Mouse (Mus musculus): Measurements from ENCODE around the gene Gch1. TPM values are rescaled to one million over a fixed set of nuclear protein-coding genes. Genes with fewer than 3 reads are reported as not detected.

Gch1 gene
- polyA plus RNA-seq, 1 experiment: 4.1 TPM

- no peaks in the 10 kb centered on the region for H3K36me3 ChIP-seq (ENCODE audit: control insufficient read depth, insufficient read depth, low read length, poor library complexity, severe bottlenecking)
- no peak for TF ChIP-seq EP300 (IDR thresholded peaks at IDR 0.05; ENCODE audit: insufficient read depth, low read depth, low read length)
- TF ChIP-seq POLR2A (IDR thresholded peaks at IDR 0.05; ENCODE audit: insufficient read depth, low read length): no peak
- no peak for TF ChIP-seq CTCF (IDR thresholded peaks at IDR 0.05; ENCODE audit: low read depth, low read length)
- no peaks in the 10 kb centered on the region for H3K9me3 ChIP-seq (replicated peaks; ENCODE audit: control insufficient read depth, insufficient read depth, low read length, poor library complexity, severe bottlenecking)
- no peaks in the 10 kb centered on the region for H3K4me1 ChIP-seq (ENCODE audit: control insufficient read depth, insufficient read depth, low read length)
- no peak overlapping the region for H3K27ac ChIP-seq (ENCODE audit: insufficient read depth, low read length)
- H3K4me3 ChIP-seq (ENCODE audit: low read depth, low read length): no peak overlapping the region
- H3K27me3 ChIP-seq (ENCODE audit: control insufficient read depth, insufficient read depth, low read length, poor library complexity, severe bottlenecking): no peaks in the 10 kb centered on the region
- no peak overlapping the region for H3K9ac ChIP-seq (ENCODE audit: low read depth, poor library complexity, severe bottlenecking)
Observed at GRCm38 (mm10) chr14:47165117-47165516, 24.1 kb downstream of the Gch1 start.

GRCm38 (mm10) chr14:47161921-47162427 is 27.2 kb downstream of the Gch1 start:
- no peak overlapping the region for H3K27ac ChIP-seq (ENCODE audit: insufficient read depth, low read length)
- no peaks in the 10 kb centered on the region for H3K36me3 ChIP-seq (ENCODE audit: control insufficient read depth, insufficient read depth, low read length, poor library complexity, severe bottlenecking)
- no peak overlapping the region for H3K4me3 ChIP-seq (ENCODE audit: low read depth, low read length)
- H3K9ac ChIP-seq (ENCODE audit: low read depth, poor library complexity, severe bottlenecking): no peak overlapping the region
- no peaks in the 10 kb centered on the region for H3K9me3 ChIP-seq (replicated peaks; ENCODE audit: control insufficient read depth, insufficient read depth, low read length, poor library complexity, severe bottlenecking)
- no peaks in the 10 kb centered on the region for H3K27me3 ChIP-seq (ENCODE audit: control insufficient read depth, insufficient read depth, low read length, poor library complexity, severe bottlenecking)
- no peaks in the 10 kb centered on the region for H3K4me1 ChIP-seq (ENCODE audit: control insufficient read depth, insufficient read depth, low read length)
- TF ChIP-seq EP300 (IDR thresholded peaks at IDR 0.05; ENCODE audit: insufficient read depth, low read depth, low read length): no peak
- no peak for TF ChIP-seq CTCF (IDR thresholded peaks at IDR 0.05; ENCODE audit: low read depth, low read length)
- TF ChIP-seq POLR2A (IDR thresholded peaks at IDR 0.05; ENCODE audit: insufficient read depth, low read length): no peak

GRCm38 (mm10) chr14:47160051-47160640 is 29.1 kb downstream of the Gch1 start:
- no peak overlapping the region for H3K4me3 ChIP-seq (ENCODE audit: low read depth, low read length)
- H3K36me3 ChIP-seq (ENCODE audit: control insufficient read depth, insufficient read depth, low read length, poor library complexity, severe bottlenecking): no peaks in the 10 kb centered on the region
- no peak overlapping the region for H3K27ac ChIP-seq (ENCODE audit: insufficient read depth, low read length)
- no peaks in the 10 kb centered on the region for H3K4me1 ChIP-seq (ENCODE audit: control insufficient read depth, insufficient read depth, low read length)
- no peaks in the 10 kb centered on the region for H3K27me3 ChIP-seq (ENCODE audit: control insufficient read depth, insufficient read depth, low read length, poor library complexity, severe bottlenecking)
- TF ChIP-seq POLR2A (IDR thresholded peaks at IDR 0.05; ENCODE audit: insufficient read depth, low read length) (no peak), CTCF (IDR thresholded peaks at IDR 0.05; ENCODE audit: low read depth, low read length) (no peak), EP300 (IDR thresholded peaks at IDR 0.05; ENCODE audit: insufficient read depth, low read depth, low read length) (no peak)
- no peak overlapping the region for H3K9ac ChIP-seq (ENCODE audit: low read depth, poor library complexity, severe bottlenecking)
- no peaks in the 10 kb centered on the region for H3K9me3 ChIP-seq (replicated peaks; ENCODE audit: control insufficient read depth, insufficient read depth, low read length, poor library complexity, severe bottlenecking)

GRCm38 (mm10) chr14:47154303-47154702 is 34.9 kb downstream of the Gch1 start:
- Histone ChIP-seq H3K9me3 (replicated peaks; ENCODE audit: control insufficient read depth, insufficient read depth, low read length, poor library complexity, severe bottlenecking) (no peaks in the 10 kb centered on the region), H3K36me3 (ENCODE audit: control insufficient read depth, insufficient read depth, low read length, poor library complexity, severe bottlenecking) (no peaks in the 10 kb centered on the region), H3K4me3 (ENCODE audit: low read depth, low read length) (no peak overlapping the region), H3K4me1 (ENCODE audit: control insufficient read depth, insufficient read depth, low read length) (no peaks in the 10 kb centered on the region), H3K27me3 (ENCODE audit: control insufficient read depth, insufficient read depth, low read length, poor library complexity, severe bottlenecking) (no peaks in the 10 kb centered on the region), H3K9ac (ENCODE audit: low read depth, poor library complexity, severe bottlenecking) (no peak overlapping the region), H3K27ac (ENCODE audit: insufficient read depth, low read length) (no peak overlapping the region)
- TF ChIP-seq EP300 (IDR thresholded peaks at IDR 0.05; ENCODE audit: insufficient read depth, low read depth, low read length) (no peak), POLR2A (IDR thresholded peaks at IDR 0.05; ENCODE audit: insufficient read depth, low read length) (no peak), CTCF (IDR thresholded peaks at IDR 0.05; ENCODE audit: low read depth, low read length) (no peak)

- TF ChIP-seq EP300 (IDR thresholded peaks at IDR 0.05; ENCODE audit: insufficient read depth, low read depth, low read length): no peak
- TF ChIP-seq POLR2A (IDR thresholded peaks at IDR 0.05; ENCODE audit: insufficient read depth, low read length): no peak
- no peak for TF ChIP-seq CTCF (IDR thresholded peaks at IDR 0.05; ENCODE audit: low read depth, low read length)
- Histone ChIP-seq H3K27me3 (ENCODE audit: control insufficient read depth, insufficient read depth, low read length, poor library complexity, severe bottlenecking) (no peaks in the 10 kb centered on the region), H3K4me3 (ENCODE audit: low read depth, low read length) (no peak overlapping the region), H3K9me3 (replicated peaks; ENCODE audit: control insufficient read depth, insufficient read depth, low read length, poor library complexity, severe bottlenecking) (no peaks in the 10 kb centered on the region), H3K36me3 (ENCODE audit: control insufficient read depth, insufficient read depth, low read length, poor library complexity, severe bottlenecking) (no peaks in the 10 kb centered on the region), H3K27ac (ENCODE audit: insufficient read depth, low read length) (no peak overlapping the region), H3K4me1 (ENCODE audit: control insufficient read depth, insufficient read depth, low read length) (no peaks in the 10 kb centered on the region), H3K9ac (ENCODE audit: low read depth, poor library complexity, severe bottlenecking) (no peak overlapping the region)
Observed at GRCm38 (mm10) chr14:47151306-47151705, 37.9 kb downstream of the Gch1 start.

- TF ChIP-seq EP300 (IDR thresholded peaks at IDR 0.05; ENCODE audit: insufficient read depth, low read depth, low read length) (no peak), POLR2A (IDR thresholded peaks at IDR 0.05; ENCODE audit: insufficient read depth, low read length) (no peak), CTCF (IDR thresholded peaks at IDR 0.05; ENCODE audit: low read depth, low read length) (no peak)
- Histone ChIP-seq H3K9ac (ENCODE audit: low read depth, poor library complexity, severe bottlenecking) (no peak overlapping the region), H3K27ac (ENCODE audit: insufficient read depth, low read length) (no peak overlapping the region), H3K4me3 (ENCODE audit: low read depth, low read length) (no peak overlapping the region), H3K9me3 (replicated peaks; ENCODE audit: control insufficient read depth, insufficient read depth, low read length, poor library complexity, severe bottlenecking) (no peaks in the 10 kb centered on the region), H3K27me3 (ENCODE audit: control insufficient read depth, insufficient read depth, low read length, poor library complexity, severe bottlenecking) (no peaks in the 10 kb centered on the region), H3K36me3 (ENCODE audit: control insufficient read depth, insufficient read depth, low read length, poor library complexity, severe bottlenecking) (no peaks in the 10 kb centered on the region), H3K4me1 (ENCODE audit: control insufficient read depth, insufficient read depth, low read length) (no peaks in the 10 kb centered on the region)
Observed at GRCm38 (mm10) chr14:47144326-47144725, 44.9 kb downstream of the Gch1 start.

Data from ES-Bruce4 (cell line).